In genomic region chr16:78576478-78577084, GRCm38 (mm10) we compare ENCODE assay signal across 8 mouse cellular contexts. TPM values are rescaled to one million over a fixed set of nuclear protein-coding genes. Genes with fewer than 3 reads are reported as not detected.
DNase-seq lines count a peak whose midpoint lies in the region; ATAC-seq lines count a peak whose summit lies in the region.

Gene D16Ertd472e (minus strand): TSS chr16:78576708.

- peak; percentile 90 for DNase-seq in R1 (ENCODE audit: low read depth, low spot score)
- DNase-seq in cerebellum, postnatal 10 days, result peak; percentile 82 to 89
- DNase-seq in frontal cortex, postnatal 25 days (ENCODE audit: low spot score in 2 of 2), result peak; percentile 48 to 65
- peak; percentile 81 for DNase-seq in hindbrain, embryonic 14.5 days (ENCODE audit: low spot score)
- peak; percentile 61 to 79 for DNase-seq in left cerebral cortex, adult 18-20 months (ENCODE audit: low spot score in 2 of 2)
- DNase-seq in lung, postnatal 4 days, result peak; percentile 93 to 96
- peak; percentile 95 for DNase-seq in retina, postnatal 1 day
- peak; percentile 91 for DNase-seq in thymus, postnatal 4 days

- peak within 1 kb of the TSS; percentile 82 for H3K27ac ChIP-seq in hindbrain, embryonic 14.5 days

- peak within 1 kb of the TSS; percentile 87 for H3K4me3 ChIP-seq in hindbrain, embryonic 14.5 days (replicated peaks; ENCODE audit: low read length)

- H3K4me2 ChIP-seq in hindbrain, embryonic 14.5 days (replicated peaks), result peak within 1 kb of the TSS; percentile 86

- WGBS in hindbrain, embryonic 14.5 days, result under 1% methylated on average over 58 of the region's 70 CpGs

- H3K36me3 ChIP-seq in hindbrain, embryonic 14.5 days (replicated peaks; ENCODE audit: control insufficient read depth, insufficient read depth), result no peaks in the 10 kb centered on the region

- H3K27me3 ChIP-seq in hindbrain, embryonic 14.5 days (ENCODE audit: control insufficient read depth, insufficient read depth, low read length), result no peaks in the 10 kb centered on the region

- H3K9ac ChIP-seq in hindbrain, embryonic 14.5 days, result peak within 1 kb of the TSS; percentile 78

- no peaks in the 10 kb centered on the region for H3K9me3 ChIP-seq in hindbrain, embryonic 14.5 days (ENCODE audit: control insufficient read depth, low read length)

- ATAC-seq in hindbrain, embryonic 14.5 days (ENCODE audit: low FRiP score), result peak; percentile 98

- peaks cover 19% of the 10 kb centered on the region; the same call in 1 of the 2 replicates for H3K4me1 ChIP-seq in hindbrain, embryonic 14.5 days (replicated peaks; ENCODE audit: control insufficient read depth, insufficient read depth, low read length)

RNA-seq across cellular contexts. Expression of gene D16Ertd472e, which starts in this region (rescaled TPM):
- polyA plus RNA-seq in hindbrain, embryonic 14.5 days (2014; fragmentation: Nextera tagmentation; extraction: Ambion mirVana), result 7.1 and 8.1 TPM in 2 replicates
- total RNA-seq in left cerebral cortex, adult 18-20 months (2021), result 1 to 10 TPM; 7.8 to 9.4 TPM

Comparison
In these comparisons a context has a peak if more than half of its experiments do, and no peak if none do; other contexts are left out.
1. Peak in every context shown above with its lines: DNase-seq, ATAC-seq, H3K4me3 ChIP-seq and H3K27ac ChIP-seq.